Mouse (Mus musculus) lung, adult 2 months (tissue): Measurements from ENCODE around the gene Necab2.

Experiments
- CTCF ChIP-seq: fragments of 200-500 bp; IDR thresholded peaks from 2 replicates; pipeline ENCODE4 v1.5.1; 2011; ENCODE audit warnings: mild to moderate bottlenecking, low read length, control low read depth; ENCODE audit not compliant: insufficient read depth
- POLR2A ChIP-seq: fragments of 200-500 bp; IDR thresholded peaks from 2 replicates; pipeline ENCODE4 v1.6.1; 2011; ENCODE audit warnings: low read depth, mild to moderate bottlenecking, control low read depth, low read length, borderline replicate concordance; ENCODE audit errors: extremely low read depth

- TF ChIP-seq CTCF (no peak), POLR2A (no peak)
Observed at GRCm38 (mm10) chr8:119434569-119434968, 11.9 kb upstream of the Necab2 start.
